Mouse (Mus musculus) inflammation-experienced regulatory T-cells, adult 6 months (primary cell): Measurements from ENCODE around the gene Bclaf3. TPM values are rescaled to one million over a fixed set of nuclear protein-coding genes. Genes with fewer than 3 reads are reported as not detected.

ENCODE experiments used
- ATAC-seq: one replicate; pipeline ENCODE4 v1.8.0; 2017
- polyA plus RNA-seq, 3 experiments: library from polyadenylated mRNA; unstranded; fragments of 100-300 nt; shearing (Covaris generic); gene quantifications; one replicate each; pipeline ENCODE4 v1.2.1; 2017

Bclaf3 gene
- polyA plus RNA-seq, 3 experiments from 2014 or later, result 41.2 to 56.5 (median 43.7) TPM

DNA sequence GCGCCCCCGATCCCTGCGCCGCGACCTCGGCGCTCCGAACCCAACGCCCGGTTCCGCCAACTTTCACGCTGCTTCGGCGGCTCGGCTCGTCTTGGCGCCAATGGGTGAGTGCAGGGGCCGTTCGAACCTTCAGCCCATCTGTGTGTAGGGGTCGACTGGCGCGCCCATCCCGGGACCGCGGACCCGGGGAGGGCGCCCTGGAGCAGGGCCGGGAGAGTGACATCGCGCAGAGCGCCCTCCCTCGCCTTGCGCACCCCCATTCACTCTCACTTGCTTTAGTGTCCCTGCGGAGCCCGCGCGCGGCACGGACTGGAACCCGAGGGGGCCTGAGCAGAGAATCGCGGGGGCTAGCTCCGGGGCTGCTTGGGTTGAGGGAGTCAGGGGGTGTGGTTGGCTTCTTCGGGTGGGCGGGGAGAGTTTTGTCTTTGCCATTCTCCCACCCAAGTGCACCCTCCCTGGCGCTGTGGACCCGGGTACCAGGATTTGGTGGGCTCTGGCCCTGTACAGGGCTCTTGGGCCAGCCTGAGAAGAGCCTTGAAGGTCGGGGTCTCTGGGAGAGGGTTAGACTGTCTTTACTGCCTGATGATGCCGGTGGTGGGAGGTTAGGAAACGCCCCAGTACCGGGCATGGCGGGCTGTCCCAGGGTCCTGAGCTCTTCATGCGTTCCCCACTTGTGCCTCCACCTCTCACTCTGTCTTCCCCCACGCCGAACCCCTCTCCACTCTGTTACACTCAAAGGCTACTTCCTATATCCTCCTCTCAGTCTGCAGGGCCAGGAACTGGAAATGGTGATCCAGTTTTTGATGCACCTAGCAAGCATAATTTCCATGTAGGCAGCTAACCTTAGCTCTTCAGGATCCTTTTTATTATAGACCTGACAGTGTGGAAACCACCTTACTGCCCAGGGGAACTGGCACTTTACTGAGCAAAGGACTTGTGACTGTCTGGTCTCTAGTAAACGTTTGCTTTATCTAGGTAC, 101.4 kb downstream of the Bclaf3 start:
- peak; percentile 36 for ATAC-seq

DNA sequence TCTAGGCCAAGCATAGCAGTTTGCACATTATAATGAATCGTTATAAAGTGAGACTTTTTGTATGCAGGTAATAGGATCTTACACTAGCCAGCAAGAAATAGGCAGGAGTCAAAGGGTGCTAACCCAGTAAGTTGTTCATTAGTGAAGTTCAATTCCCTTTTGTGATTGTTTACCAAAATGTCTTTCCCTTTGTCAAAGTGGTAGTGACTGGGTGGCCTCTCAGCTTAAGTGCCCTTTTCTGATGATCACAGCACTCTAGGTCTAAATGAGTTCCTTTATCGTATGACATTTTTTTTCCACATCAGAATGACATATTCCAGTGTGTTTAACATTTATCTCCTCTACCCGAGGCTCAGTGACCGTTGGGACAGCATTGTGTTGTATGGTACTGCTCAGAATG, 102.1 kb downstream of the Bclaf3 start:
- no peak for ATAC-seq

DNA sequence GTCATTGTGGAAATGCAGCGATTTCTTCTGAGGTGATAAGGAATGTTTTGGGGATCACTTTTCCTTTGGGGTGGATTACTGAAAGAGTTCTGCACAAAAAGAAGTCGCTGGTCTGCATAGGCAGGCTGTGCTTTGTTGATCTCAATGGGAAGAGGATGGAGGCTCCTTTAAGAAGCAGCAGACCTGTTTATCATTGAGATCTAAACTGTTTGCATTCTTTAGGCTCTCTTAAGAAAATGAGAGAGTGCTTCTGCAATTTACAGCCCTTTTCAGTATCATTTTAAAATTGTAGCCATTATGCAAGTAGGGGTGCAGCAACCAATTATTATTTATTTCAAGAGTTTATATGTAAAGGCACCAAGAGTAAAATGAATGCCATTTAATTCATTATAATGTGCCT, 102.7 kb downstream of the Bclaf3 start:
- no peak for ATAC-seq

DNA sequence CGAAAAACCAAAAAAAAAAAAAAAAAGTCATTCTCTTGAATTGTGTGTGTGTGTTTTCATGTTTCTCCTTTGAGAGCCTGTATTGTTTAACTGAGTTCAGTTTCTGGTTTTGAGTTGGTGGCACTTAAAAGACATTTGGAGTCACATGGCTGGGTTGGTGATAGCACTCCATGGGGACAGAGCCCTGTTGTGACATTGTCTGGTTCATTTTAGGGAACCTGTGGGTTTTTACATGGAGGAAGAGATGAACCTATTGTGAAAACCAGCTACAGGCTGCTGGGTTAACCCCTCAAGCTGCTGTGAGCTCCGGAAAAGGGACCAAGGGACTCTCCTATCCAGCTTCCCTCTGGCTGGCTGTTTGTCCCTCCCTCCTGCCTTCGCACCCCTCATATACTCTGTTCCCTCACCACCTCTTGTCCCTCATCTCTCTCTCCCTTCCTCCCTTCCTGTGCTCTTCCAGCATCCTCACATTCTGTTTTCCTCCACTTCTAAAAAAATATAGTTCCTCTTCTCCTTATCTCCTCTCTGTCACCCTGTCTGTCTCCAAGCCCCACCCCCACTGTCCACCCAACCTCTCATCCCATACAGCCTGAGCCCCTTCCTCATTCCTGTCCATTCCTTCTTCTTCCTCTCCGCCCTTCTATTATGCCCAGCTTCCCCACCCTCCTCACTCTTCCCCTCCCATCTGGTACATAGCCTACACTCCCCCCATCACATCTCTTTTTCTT, 112.2 kb downstream of the Bclaf3 start:
- ATAC-seq, result no peak

DNA sequence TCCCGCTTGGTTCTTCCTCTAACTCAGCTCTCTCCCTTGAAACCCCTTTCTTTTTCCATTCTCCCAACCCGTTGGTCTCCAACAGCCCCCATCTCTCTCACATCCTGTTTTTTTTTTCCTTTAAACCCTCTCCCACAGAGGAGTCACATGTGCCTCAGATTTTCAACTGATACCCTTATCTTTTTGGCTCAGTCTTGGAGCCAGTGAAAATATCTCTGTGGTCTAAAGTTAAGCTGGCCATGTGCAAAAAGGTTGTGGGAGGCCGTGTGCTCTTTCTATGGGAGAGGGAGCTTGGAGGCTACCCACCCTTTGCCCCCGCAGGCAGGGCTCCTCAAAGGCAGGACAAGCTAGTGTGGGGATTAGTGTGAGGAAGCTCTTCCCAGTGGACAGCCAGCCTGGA, 113.5 kb downstream of the Bclaf3 start:
- ATAC-seq, result no peak

Other genes with a start within 250 kb of the Bclaf3 start
- gene Eif1ax, start 154.5 kb upstream of the Bclaf3 start, polyA plus RNA-seq, result 100 to 1,000 TPM in 1 of 3 experiments, 10 to 100 TPM in 2; 58.5 to 120 (median 72.2) TPM
- gene Map7d2, start 112.1 kb upstream of the Bclaf3 start, polyA plus RNA-seq, result not detected
- 100 to 1,000 TPM; 240 to 325 (median 290) TPM for gene Sh3kbp1, start 100.6 kb downstream of the Bclaf3 start, polyA plus RNA-seq